Comparison of ENCODE assay signal across 9 mouse cellular contexts in the genomic region with DNA sequence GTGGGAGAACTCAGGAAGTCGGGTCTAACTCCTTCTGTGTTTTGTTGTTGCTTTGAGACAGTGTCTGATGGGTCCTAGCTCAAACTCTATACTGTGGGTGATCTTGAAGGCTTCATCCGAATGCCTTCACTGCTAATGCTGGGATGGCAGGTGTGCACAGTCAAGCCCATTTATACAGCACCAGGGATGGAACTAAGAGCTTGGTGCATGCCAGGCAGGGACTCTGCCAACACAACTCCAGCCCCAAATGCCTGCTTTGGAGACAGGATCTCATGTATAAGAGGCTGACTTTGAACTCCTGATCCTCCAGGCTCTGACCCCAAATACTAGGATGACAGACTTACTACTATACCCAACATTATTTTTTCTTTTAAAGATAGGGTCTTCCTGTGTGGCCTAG. TPM values are rescaled to one million over a fixed set of nuclear protein-coding genes. Genes with fewer than 3 reads are reported as not detected.
DNase-seq lines count a peak whose midpoint lies in the region; ATAC-seq and TF ChIP-seq lines count a peak whose summit lies in the region.
"Had no signal": no experiment of that assay in that cellular context is flagged by ENCODE, and none has a peak within 500 bp of the region (broad histone marks: within the 10 kb centered on the region; RNA-seq: fewer than 3 reads in every experiment).

No protein-coding gene starts in this region.

- no peak for TF ChIP-seq CTCF in lung, adult 2 months (IDR thresholded peaks at IDR 0.05; ENCODE audit: insufficient read depth, low read length)

- H3K9me3 ChIP-seq in embryonic facial prominence, embryonic 15.5 days (replicated peaks), result no peaks in the 10 kb centered on the region
- no peaks in the 10 kb centered on the region for H3K9me3 ChIP-seq in intestine, embryonic 15.5 days
- H3K9me3 ChIP-seq in neural tube, embryonic 12.5 days, result no peaks in the 10 kb centered on the region

- 29% methylated on average over 2 of the region's 2 CpGs for WGBS in lung, adult 2 months
- WGBS in embryonic facial prominence, embryonic 15.5 days, result 32% methylated on average over 2 of the region's 2 CpGs
- 40% methylated on average over 2 of the region's 2 CpGs for WGBS in intestine, embryonic 15.5 days
- 56% methylated on average over 2 of the region's 2 CpGs for WGBS in neural tube, embryonic 12.5 days

- H3K27ac ChIP-seq in embryonic facial prominence, embryonic 15.5 days (replicated peaks), result peak overlapping the region; percentile 90; the same call in 1 of the 2 replicates
- peak overlapping the region; percentile 90 for H3K27ac ChIP-seq in intestine, embryonic 15.5 days
- H3K27ac ChIP-seq in neural tube, embryonic 12.5 days, result no peak overlapping the region

- no peak for TF ChIP-seq POLR2A in lung, adult 2 months (IDR thresholded peaks at IDR 0.05; ENCODE audit: borderline replicate concordance, extremely low read depth, low read depth, low read length)

- peak overlapping the region; percentile 53 for H3K9ac ChIP-seq in embryonic facial prominence, embryonic 15.5 days
- H3K9ac ChIP-seq in intestine, embryonic 15.5 days, result peak overlapping the region; percentile 75
- H3K9ac ChIP-seq in neural tube, embryonic 12.5 days, result peak overlapping the region; percentile 75; the same call in 1 of the 2 replicates

- DNase-seq in lung, adult 2 months, result no peak
- DNase-seq in lung, postnatal 25 days (ENCODE audit: low spot score), result no peak
- DNase-seq in frontal cortex, postnatal 36 days (ENCODE audit: low spot score in 2 of 2), result no peak
- no peak for DNase-seq in embryo, embryonic 11 days
- no peak for DNase-seq in Muller cell, postnatal 12 days (ENCODE audit: inconsistent ontology term)
- DNase-seq: adrenal gland, postnatal 25 days had no signal

- peak overlapping the region; percentile 87 for H3K4me3 ChIP-seq in lung, adult 2 months (replicated peaks; ENCODE audit: extremely low read depth, low read depth, low read length)
- peak overlapping the region; percentile 77 for H3K4me3 ChIP-seq in embryonic facial prominence, embryonic 15.5 days (replicated peaks)
- H3K4me3 ChIP-seq in intestine, embryonic 15.5 days (replicated peaks), result peak overlapping the region; percentile 73
- peak overlapping the region; percentile 69 for H3K4me3 ChIP-seq in neural tube, embryonic 12.5 days

- peak overlapping the region; percentile 90 for H3K4me2 ChIP-seq in embryonic facial prominence, embryonic 15.5 days (replicated peaks)
- peak overlapping the region; percentile 80 for H3K4me2 ChIP-seq in intestine, embryonic 15.5 days (replicated peaks)
- peak overlapping the region; percentile 88 for H3K4me2 ChIP-seq in neural tube, embryonic 12.5 days (replicated peaks)

- peaks cover 26% of the 10 kb centered on the region for H3K36me3 ChIP-seq in embryonic facial prominence, embryonic 15.5 days
- peaks cover 23% of the 10 kb centered on the region for H3K36me3 ChIP-seq in intestine, embryonic 15.5 days
- peaks cover 19% of the 10 kb centered on the region for H3K36me3 ChIP-seq in neural tube, embryonic 12.5 days

- ATAC-seq in embryonic facial prominence, embryonic 15.5 days (ENCODE audit: insufficient number of reproducible peaks, low FRiP score, low TSS enrichment, low read depth), result no peak
- ATAC-seq in intestine, embryonic 15.5 days, result no peak
- no peak for ATAC-seq in neural tube, embryonic 12.5 days (ENCODE audit: low FRiP score, low read depth)

- H3K27me3 ChIP-seq in embryonic facial prominence, embryonic 15.5 days, result no peaks in the 10 kb centered on the region
- no peaks in the 10 kb centered on the region for H3K27me3 ChIP-seq in intestine, embryonic 15.5 days (replicated peaks)
- no peaks in the 10 kb centered on the region for H3K27me3 ChIP-seq in neural tube, embryonic 12.5 days (replicated peaks)

- peaks cover 4% of the 10 kb centered on the region for H3K4me1 ChIP-seq in lung, adult 2 months (ENCODE audit: control insufficient read depth, insufficient read depth, low read length)
- peaks cover 33% of the 10 kb centered on the region for H3K4me1 ChIP-seq in embryonic facial prominence, embryonic 15.5 days
- peaks cover 23% of the 10 kb centered on the region for H3K4me1 ChIP-seq in intestine, embryonic 15.5 days (replicated peaks)
- H3K4me1 ChIP-seq in neural tube, embryonic 12.5 days, result peaks cover 13% of the 10 kb centered on the region

RNA-seq across cellular contexts. Expression of a gene that starts 1.1 kb away (rescaled TPM):
- 421 and 497 TPM in 2 replicates for polyA plus RNA-seq in lung, adult 2 months (2012; rRNA removed)
- polyA plus RNA-seq in embryonic facial prominence, embryonic 15.5 days (2015; fragmentation: Nextera tagmentation; extraction: Ambion mirVana), result 317 and 339 TPM in 2 replicates
- 467 and 534 TPM in 2 replicates for polyA plus RNA-seq in intestine, embryonic 15.5 days (2015; fragmentation: Nextera tagmentation; extraction: Ambion mirVana)
- polyA plus RNA-seq in neural tube, embryonic 12.5 days (2016; fragmentation: Nextera tagmentation; extraction: Ambion mirVana), result 214 and 227 TPM in 2 replicates

RNA-seq across cellular contexts. Expression of a gene that starts 10.8 kb away (rescaled TPM):
- polyA plus RNA-seq in lung, adult 2 months (2012; rRNA removed), result 26.4 and 29.7 TPM in 2 replicates
- polyA plus RNA-seq in embryonic facial prominence, embryonic 15.5 days (2015; fragmentation: Nextera tagmentation; extraction: Ambion mirVana), result 72.3 and 88.0 TPM in 2 replicates
- polyA plus RNA-seq in intestine, embryonic 15.5 days (2015; fragmentation: Nextera tagmentation; extraction: Ambion mirVana), result 71.0 and 112 TPM in 2 replicates
- 37.9 and 38.6 TPM in 2 replicates for polyA plus RNA-seq in neural tube, embryonic 12.5 days (2016; fragmentation: Nextera tagmentation; extraction: Ambion mirVana)

RNA-seq across cellular contexts. Expression of a gene that starts 11.2 kb away (rescaled TPM):
- polyA plus RNA-seq in lung, adult 2 months (2012; rRNA removed), result 65.9 and 68.5 TPM in 2 replicates
- polyA plus RNA-seq in embryonic facial prominence, embryonic 15.5 days (2015; fragmentation: Nextera tagmentation; extraction: Ambion mirVana), result 61.2 and 64.6 TPM in 2 replicates
- 53.1 and 57.0 TPM in 2 replicates for polyA plus RNA-seq in intestine, embryonic 15.5 days (2015; fragmentation: Nextera tagmentation; extraction: Ambion mirVana)
- polyA plus RNA-seq in neural tube, embryonic 12.5 days (2016; fragmentation: Nextera tagmentation; extraction: Ambion mirVana), result 66.6 TPM in 2 replicates

RNA-seq across cellular contexts. Expression of a gene that starts 23.8 kb away (rescaled TPM):
- polyA plus RNA-seq in lung, adult 2 months (2012; rRNA removed), result 39.6 and 42.0 TPM in 2 replicates
- 75.2 and 77.0 TPM in 2 replicates for polyA plus RNA-seq in embryonic facial prominence, embryonic 15.5 days (2015; fragmentation: Nextera tagmentation; extraction: Ambion mirVana)
- 53.0 and 55.2 TPM in 2 replicates for polyA plus RNA-seq in intestine, embryonic 15.5 days (2015; fragmentation: Nextera tagmentation; extraction: Ambion mirVana)
- polyA plus RNA-seq in neural tube, embryonic 12.5 days (2016; fragmentation: Nextera tagmentation; extraction: Ambion mirVana), result 52.1 and 54.6 TPM in 2 replicates

RNA-seq across cellular contexts. Expression of a gene that starts 42.2 kb away (rescaled TPM):
- 1,318 and 1,397 TPM in 2 replicates for polyA plus RNA-seq in lung, adult 2 months (2012; rRNA removed)
- 969 and 997 TPM in 2 replicates for polyA plus RNA-seq in embryonic facial prominence, embryonic 15.5 days (2015; fragmentation: Nextera tagmentation; extraction: Ambion mirVana)
- 974 and 1,020 TPM in 2 replicates for polyA plus RNA-seq in intestine, embryonic 15.5 days (2015; fragmentation: Nextera tagmentation; extraction: Ambion mirVana)
- polyA plus RNA-seq in neural tube, embryonic 12.5 days (2016; fragmentation: Nextera tagmentation; extraction: Ambion mirVana), result 643 and 654 TPM in 2 replicates
